Mouse (Mus musculus) layer of hippocampus, postnatal 36 days (tissue): ENCODE measurements around the gene B3gnt4. TPM values are rescaled to one million over a fixed set of nuclear protein-coding genes. Genes with fewer than 3 reads are reported as not detected.

ENCODE experiments used
- DNase-seq, 2 experiments: peaks; one replicate each; pipeline ENCODE4 v3.0.0; 2022
- microRNA-seq, 2 experiments: library from miRNA; unstranded; fragments of <30 nt; microRNA quantifications; one replicate each; pipeline ENCODE4 v1.2.0; 2021
- total RNA-seq, 2 experiments: library from RNA; stranded (reverse); gene quantifications; 2 replicates each; pipeline ENCODE4 v1.2.3; 2021

B3gnt4 gene
- total RNA-seq, 2 experiments from 2014 or later: 1.1 to 1.2 TPM

DNA sequence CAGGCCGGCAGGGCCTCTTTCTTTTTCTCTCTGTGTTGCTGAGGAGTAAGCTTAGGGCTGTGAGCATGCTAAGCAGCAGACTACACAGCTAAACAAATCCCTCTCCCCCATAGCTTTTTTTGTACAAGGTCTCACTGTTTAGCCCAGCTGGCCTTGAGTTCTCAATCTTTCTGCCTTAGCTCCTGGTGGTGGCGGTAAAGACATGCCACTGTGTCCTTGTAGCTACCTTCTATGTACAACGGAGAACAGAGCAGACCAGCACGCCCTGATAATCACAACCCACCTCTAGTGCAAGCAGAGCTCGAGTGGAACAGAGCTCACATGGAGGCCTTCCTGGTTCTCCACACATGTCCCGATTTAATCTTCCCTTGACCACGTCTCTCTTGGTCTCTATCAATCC is 18.4 kb downstream of the B3gnt4 start:
- no peak for DNase-seq

GRCm38 (mm10) chr5:123530056-123530455 is 19.8 kb downstream of the B3gnt4 start:
- no peak for DNase-seq

GRCm38 (mm10) chr5:123533801-123534200 is 23.5 kb downstream of the B3gnt4 start:
- no peak for DNase-seq

DNA sequence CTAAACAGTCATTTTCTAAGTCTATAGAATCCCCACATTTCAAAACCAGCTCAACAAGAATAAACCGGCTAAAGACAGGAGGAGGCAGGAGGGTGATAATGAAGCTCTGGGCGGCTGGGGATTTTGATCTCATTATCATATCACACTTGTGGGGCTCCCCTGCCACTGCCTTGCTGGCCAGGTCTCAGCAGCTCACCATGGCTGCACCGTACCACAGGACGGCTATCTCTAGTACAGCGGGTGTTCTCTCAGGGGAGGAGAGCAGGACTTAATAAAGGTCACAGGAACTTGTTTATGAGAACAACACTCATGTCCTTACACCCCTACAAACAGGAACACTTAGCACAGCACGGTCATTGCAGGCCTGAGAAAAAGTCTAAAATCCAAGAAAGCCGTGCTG is 45.4 kb downstream of the B3gnt4 start:
- no peak for DNase-seq

- DNase-seq: peak; percentile 37 to 48
Observed at GRCm38 (mm10) chr5:123556451-123556850, 46.2 kb downstream of the B3gnt4 start.

- DNase-seq: no peak
Observed at GRCm38 (mm10) chr5:123559588-123559987, 49.3 kb downstream of the B3gnt4 start.

- DNase-seq: no peak
Observed at GRCm38 (mm10) chr5:123561128-123561527, 50.9 kb downstream of the B3gnt4 start.

Small RNA genes lying within 50 kb of the gene (microRNA-seq; reads per million reads assigned to microRNA genes)
- gene Mir7647: 0.90 to 1.1 reads per million in 2 experiments

Other genes starting within 250 kb of the B3gnt4 start
- 10 to 100 TPM; 61.7 to 66.0 TPM for gene Bcl7a, start 166.6 kb upstream of the B3gnt4 start, total RNA-seq
- gene Mlxip, start 115.7 kb upstream of the B3gnt4 start, total RNA-seq: 10 to 100 TPM; 19.3 to 21.3 TPM
- under 1 TPM; 0.50 to 0.73 TPM for gene Lrrc43, start 21.2 kb upstream of the B3gnt4 start, total RNA-seq
- gene Il31, start 21.0 kb upstream of the B3gnt4 start, total RNA-seq: not detected
- 10 to 100 TPM; 34.4 to 37.0 TPM for gene Diablo, start 13.7 kb downstream of the B3gnt4 start, total RNA-seq
- gene Gm49027, start 15.0 kb downstream of the B3gnt4 start, total RNA-seq: 1 to 10 TPM; 5.9 to 7.6 TPM
- gene Vps33a, start 62.6 kb downstream of the B3gnt4 start, total RNA-seq: 10 to 100 TPM; 97.1 to 99.8 TPM
- gene Clip1, start 174.2 kb downstream of the B3gnt4 start, total RNA-seq: 100 to 1,000 TPM; 136 to 137 TPM
- 10 to 100 TPM; 49.6 to 63.2 TPM for gene Zcchc8, start 210.6 kb downstream of the B3gnt4 start, total RNA-seq
- 100 to 1,000 TPM; 101 to 110 TPM for gene Rsrc2, start 239.0 kb downstream of the B3gnt4 start, total RNA-seq
- gene Kntc1, start 239.3 kb downstream of the B3gnt4 start, total RNA-seq: 1 to 10 TPM; 2.3 to 3.4 TPM